26 mouse cellular contexts compared by ENCODE assay signal in the genomic region with DNA sequence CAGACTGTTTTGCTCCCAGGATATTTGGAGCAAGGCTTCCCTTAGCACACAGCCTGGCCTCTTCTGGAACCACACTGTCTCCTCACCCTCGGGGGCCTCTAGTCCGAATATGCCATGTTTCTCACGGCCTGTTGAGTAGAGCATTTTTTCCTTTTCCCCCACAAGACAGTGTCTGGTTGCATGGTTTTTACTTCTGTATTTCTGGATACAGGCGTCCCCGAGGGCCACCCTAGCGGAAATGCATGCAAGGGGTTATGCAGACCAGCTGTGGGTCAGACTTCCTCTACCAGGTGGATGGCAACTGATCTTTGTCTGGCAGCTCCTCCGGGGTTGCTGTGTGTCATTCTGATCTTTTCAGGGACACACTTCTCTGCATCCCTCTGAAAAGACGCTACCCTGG.
A peak's percentile ranks its signal among the peaks of the same experiment; 100 is the strongest.
DNase-seq lines count a peak whose midpoint lies in the region; ATAC-seq lines count a peak whose summit lies in the region.
"Had no signal": no experiment of that assay in that cellular context is flagged by ENCODE, and none has a peak within 500 bp of the region (broad histone marks: within the 10 kb centered on the region; RNA-seq: fewer than 3 reads in every experiment).

No protein-coding gene starts in this region.

- WGBS in heart, embryonic 10.5 days = 73% methylated on average over 8 of the region's 8 CpGs

- H3K36me3 ChIP-seq in heart, embryonic 10.5 days = no peaks in the 10 kb centered on the region
- H3K36me3 ChIP-seq in splenic B cell, adult 2 months (ENCODE audit: control insufficient read depth, insufficient read depth, low read length, poor library complexity, severe bottlenecking) = no peaks in the 10 kb centered on the region
- H3K36me3 ChIP-seq: forebrain, embryonic 15.5 days; hindbrain, embryonic 12.5 days; kidney, embryonic 15.5 days; limb, embryonic 12.5 days; midbrain, embryonic 13.5 days; neural tube, embryonic 13.5 days had no signal

- H3K4me3 ChIP-seq in heart, embryonic 10.5 days = no peak overlapping the region
- H3K4me3 ChIP-seq: forebrain, embryonic 15.5 days; gastrocnemius, adult 2 months; heart, adult 2 months; hindbrain, embryonic 12.5 days; kidney, embryonic 15.5 days; layer of hippocampus, adult 2 months; limb, embryonic 12.5 days; midbrain, embryonic 13.5 days; neural tube, embryonic 13.5 days had no signal

- H3K9me3 ChIP-seq in heart, embryonic 10.5 days = no peaks in the 10 kb centered on the region
- H3K9me3 ChIP-seq: forebrain, embryonic 15.5 days; hindbrain, embryonic 12.5 days; kidney, embryonic 15.5 days; limb, embryonic 12.5 days; midbrain, embryonic 13.5 days; neural tube, embryonic 13.5 days had no signal

- H3K27ac ChIP-seq in heart, embryonic 10.5 days = no peak overlapping the region
- H3K27ac ChIP-seq: forebrain, embryonic 15.5 days; gastrocnemius, adult 2 months; heart, adult 2 months; hindbrain, embryonic 12.5 days; kidney, embryonic 15.5 days; layer of hippocampus, adult 2 months; limb, embryonic 12.5 days; midbrain, embryonic 13.5 days; neural tube, embryonic 13.5 days had no signal

- peaks cover 11% of the 10 kb centered on the region; the same call in 1 of the 2 replicates for H3K27me3 ChIP-seq in heart, embryonic 10.5 days (ENCODE audit: insufficient read depth, poor library complexity, severe bottlenecking)
- no peaks in the 10 kb centered on the region for H3K27me3 ChIP-seq in splenic B cell, adult 2 months (ENCODE audit: control insufficient read depth, insufficient read depth, low read length, poor library complexity, severe bottlenecking)
- H3K27me3 ChIP-seq: forebrain, embryonic 15.5 days; hindbrain, embryonic 12.5 days; kidney, embryonic 15.5 days had no signal

- peak; percentile 19 for DNase-seq in heart, embryonic 10.5 days (ENCODE audit: low spot score)
- no peak for DNase-seq in heart, adult 9 months (ENCODE audit: low spot score in 2 of 2)
- DNase-seq in spleen, postnatal 4 days (ENCODE audit: low spot score in 2 of 2) = peak; percentile 18 to 60
- DNase-seq in spleen, postnatal 14 days (ENCODE audit: low spot score in 2 of 2) = no peak
- peak; percentile 35 for DNase-seq in splenic B cell, adult 2 months (ENCODE audit: low read depth, low spot score)
- no peak for DNase-seq in layer of hippocampus, postnatal 36 days
- DNase-seq: adrenal gland, postnatal 25 days; gastrocnemius, adult 2 months; gastrocnemius, postnatal 36 days; heart, adult 2 months; heart, postnatal 14 days; kidney, adult 11 months; kidney, postnatal 36 days; lung, postnatal 36 days; thymus, adult 2 months; thymus, postnatal 36 days had no signal

- peak; percentile 67 for ATAC-seq in granulocyte monocyte progenitor cell, adult 5-6 weeks (replicated peaks; ENCODE audit: poor library complexity, severe bottlenecking)
- ATAC-seq in erythroid progenitor cell, adult 5-6 weeks (replicated peaks; ENCODE audit: low FRiP score, poor library complexity, severe bottlenecking) = no peak
- ATAC-seq: CD4-positive, CD25-positive, alpha-beta regulatory T cell, adult 4 months; forebrain, embryonic 15.5 days; midbrain, embryonic 13.5 days had no signal

- H3K4me1 ChIP-seq in heart, embryonic 10.5 days = peaks cover 21% of the 10 kb centered on the region
- H3K4me1 ChIP-seq: kidney, embryonic 15.5 days had no signal

Comparison
In these comparisons a context has a peak if more than half of its experiments do, and no peak if none do; other contexts are left out.
1. DNase-seq: peak in heart, embryonic 10.5 days (single experiment), spleen, postnatal 4 days (2 of 2) and splenic B cell, adult 2 months (single experiment); none in heart, adult 9 months (0 of 2), spleen, postnatal 14 days (0 of 2) and layer of hippocampus, postnatal 36 days (0 of 2).